Mouse (Mus musculus) Patski (cell line): ENCODE measurements at regions not wholly inside any gene's neighbourhood (a gene's known extent, or its start where the extent isn't known, plus 50 kb on each side); places are given as distances from the start of the nearest gene placed in this dataset.

Experiments
- ATAC-seq: fragments of 100-300 bp; one replicate; pipeline ENCODE4 v1.8.0; 2021
- CTCF ChIA-PET: fragments of 350-600 bp; sonication (Branson Sonifier 250); formaldehyde crosslinking; loops from one replicate; lab custom pipeline; 2022; ENCODE audit warnings: inconsistent platforms; lab: Charles Lee
- POLR2A ChIA-PET: fragments of 350-600 bp; sonication (Branson Sonifier 250); formaldehyde crosslinking; loops from one replicate; lab custom pipeline; 2022; ENCODE audit warnings: antibody characterized with exemption, inconsistent platforms; lab: Charles Lee
- DNase-seq: peaks from one replicate; pipeline ENCODE4 v3.0.0-alpha.2; 2011; ENCODE audit warnings: low read depth, low spot score
- H3K27me3 ChIP-seq: fragments of 371-371 bp; one replicate; pipeline ENCODE4 v1.5.1; 2021
- CTCF ChIP-seq: fragments of 100-300 bp; IDR thresholded peaks from one replicate; pipeline ENCODE4 v1.5.1; 2021
- in situ Hi-C: fragments of 300-500 bp; cut with MboI; formaldehyde crosslinking; loops from 3 replicates; pipeline ENCODE4 v1.11.1; 2018; ENCODE audit warnings: low pct_unique_long_range_greater_than_20kb, mixed read lengths

DNA sequence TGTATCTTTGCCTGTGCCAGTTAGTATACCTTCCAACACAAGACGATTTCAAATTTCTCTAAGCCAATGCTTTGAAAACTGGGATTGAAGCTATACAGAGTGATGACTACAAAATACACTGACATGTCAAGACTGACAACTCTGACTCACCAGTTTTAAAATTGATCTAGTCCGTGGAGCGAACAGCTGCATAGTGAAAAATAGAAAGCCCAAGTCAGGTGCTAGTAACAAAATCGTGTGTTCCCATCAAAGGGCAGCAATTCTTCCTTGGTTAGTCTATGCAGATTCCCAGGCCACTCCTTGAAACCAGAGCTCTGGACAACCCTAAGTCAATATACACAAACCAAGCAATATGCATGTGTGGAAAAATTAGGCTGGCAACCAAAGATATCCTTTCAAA lies 940.6 kb downstream of the Kcna4 start:
- ATAC-seq (no peak), DNase-seq (no peak)
- no peaks in the 10 kb centered on the region for H3K27me3 ChIP-seq
- no peak for TF ChIP-seq CTCF
- CTCF ChIA-PET, result no interaction called here
- in situ Hi-C loops, result no loop called here
- POLR2A ChIA-PET, result no interaction called here

DNA sequence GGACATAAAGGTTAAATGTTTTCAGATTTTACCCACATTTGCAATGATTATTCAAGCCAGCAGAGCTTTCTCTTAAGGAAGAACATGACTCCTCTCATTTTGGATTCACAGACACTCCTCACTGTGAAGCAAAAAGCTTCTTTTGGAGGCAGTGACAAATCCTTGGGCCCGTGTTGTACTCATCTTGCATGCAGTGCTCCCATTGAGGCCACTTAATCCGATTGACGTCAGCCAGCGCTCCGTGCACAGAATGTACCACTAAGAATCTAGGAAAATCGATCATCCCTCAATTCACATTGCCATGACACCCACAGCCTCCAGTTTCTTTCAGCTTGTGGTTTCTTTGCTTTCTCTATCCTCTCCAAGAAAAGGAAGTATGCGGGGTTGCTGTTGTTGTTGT lies 941.5 kb downstream of the Kcna4 start:
- TF ChIP-seq CTCF, result no peak
- in situ Hi-C loops, result no loop called here
- H3K27me3 ChIP-seq, result no peaks in the 10 kb centered on the region
- no peak for DNase-seq
- ChIA-PET CTCF (no interaction called here), POLR2A (no interaction called here)
- no peak for ATAC-seq

DNA sequence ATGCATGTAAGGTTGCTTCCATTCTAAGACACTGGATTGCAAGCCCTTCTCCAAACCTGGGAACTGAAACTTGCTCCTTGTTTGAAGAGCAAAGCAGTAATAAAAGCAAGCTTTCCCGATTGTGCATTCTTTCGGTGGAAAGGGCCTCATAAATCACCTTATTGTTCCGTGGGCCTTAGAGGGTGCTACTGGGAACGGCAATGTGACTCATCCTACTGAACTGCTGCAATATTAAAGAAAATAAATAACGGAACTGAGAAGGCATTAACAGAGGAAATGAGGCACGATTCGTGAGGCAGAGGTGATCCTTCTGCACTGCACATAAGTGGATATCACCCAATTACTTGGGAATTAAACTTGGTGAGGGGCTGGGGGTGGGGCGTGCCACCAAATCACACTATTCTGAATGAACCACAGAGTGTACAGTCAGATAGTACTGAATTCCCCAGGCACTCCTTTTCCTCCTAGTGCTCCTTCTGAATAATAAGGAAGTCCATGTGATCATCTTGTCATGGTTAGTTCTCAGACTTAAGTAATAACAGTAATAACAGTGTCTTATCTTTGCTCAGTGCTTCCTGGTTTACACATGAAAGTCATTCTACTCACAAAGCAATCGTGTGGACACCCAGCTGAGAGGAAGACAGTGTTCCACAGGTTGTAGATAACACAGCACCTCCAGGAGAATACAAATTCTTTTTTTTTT lies 946.0 kb downstream of the Kcna4 start:
- in situ Hi-C loops, result no loop called here
- peak; percentile 83 for ATAC-seq
- POLR2A ChIA-PET, result no interaction called here

More for the DNA sequence above, 946.0 kb downstream of the Kcna4 start:
- no peaks in the 10 kb centered on the region for H3K27me3 ChIP-seq
- CTCF ChIA-PET, result interaction anchor here (0.6 kb wide), 1 partner anchor 250 kb away, joined by 3 read pairs; no protein-coding TSS in a partner anchor
- peak; percentile 27 for DNase-seq
- no peak for TF ChIP-seq CTCF
